Mouse (Mus musculus) monocyte, adult 5-6 weeks (primary cell): ENCODE measurements at regions not wholly inside any gene's neighbourhood (a gene's known extent, or its start where the extent isn't known, plus 50 kb on each side); places are given as distances from the start of the nearest gene placed in this dataset.

Experiments used
- ATAC-seq: fragments of 153-309, 156-312 bp; replicated peaks from 2 replicates; pipeline ENCODE4 v1.8.0; 2017; ENCODE audit warnings: mild to moderate bottlenecking; ENCODE audit not compliant: low TSS enrichment, insufficient number of reproducible peaks, severe bottlenecking, poor library complexity, low FRiP score

DNA sequence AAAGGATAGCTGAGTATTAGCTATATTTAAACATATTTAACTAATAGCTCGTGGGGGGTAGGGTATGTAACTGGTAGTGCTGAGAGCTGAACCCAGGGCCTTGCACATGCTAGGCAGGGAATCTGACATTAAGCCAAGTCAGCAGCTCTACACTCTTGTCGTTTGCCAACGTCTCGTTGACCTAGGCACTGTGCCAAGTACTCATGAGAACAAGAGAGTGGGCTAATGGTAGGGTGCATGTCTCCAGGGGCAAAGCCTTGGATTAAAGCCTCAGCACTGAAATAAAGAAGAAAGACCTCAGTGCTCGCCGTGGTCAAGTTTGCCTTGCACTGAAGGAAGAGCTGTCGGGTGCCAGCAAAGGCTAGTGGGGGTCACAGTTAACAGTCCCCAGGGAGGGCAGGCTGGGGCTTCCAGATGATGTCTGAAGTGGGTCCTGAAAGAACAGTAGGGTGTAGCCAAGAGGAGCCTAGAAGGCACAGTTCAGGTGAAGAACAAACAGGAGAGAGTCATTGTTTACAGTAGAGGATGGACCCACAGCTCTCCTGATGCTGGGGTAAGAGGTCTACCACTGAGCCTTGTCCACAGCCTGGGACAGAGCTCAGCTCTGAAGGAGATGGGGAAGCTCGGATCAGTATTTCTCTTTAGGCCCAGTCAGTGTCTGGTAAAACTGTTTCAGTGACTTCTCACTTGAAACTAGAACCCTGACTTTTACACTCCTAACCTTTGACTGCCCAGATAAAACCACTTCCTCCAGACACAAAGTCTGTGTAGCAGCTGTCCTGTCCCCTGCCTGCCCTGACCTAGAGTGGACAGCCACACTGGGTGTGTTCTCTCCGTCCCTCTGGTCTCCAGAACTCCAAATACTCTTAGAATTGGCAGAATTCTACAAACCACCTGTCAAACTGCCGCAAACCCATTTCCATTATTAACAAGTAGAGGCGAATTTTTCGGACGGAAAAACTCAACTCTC lies 121.7 kb upstream of the Jarid2 start:
- 0 out of 2 replicates have a peak, but pooled peaks have one; percentile 33 for ATAC-seq

DNA sequence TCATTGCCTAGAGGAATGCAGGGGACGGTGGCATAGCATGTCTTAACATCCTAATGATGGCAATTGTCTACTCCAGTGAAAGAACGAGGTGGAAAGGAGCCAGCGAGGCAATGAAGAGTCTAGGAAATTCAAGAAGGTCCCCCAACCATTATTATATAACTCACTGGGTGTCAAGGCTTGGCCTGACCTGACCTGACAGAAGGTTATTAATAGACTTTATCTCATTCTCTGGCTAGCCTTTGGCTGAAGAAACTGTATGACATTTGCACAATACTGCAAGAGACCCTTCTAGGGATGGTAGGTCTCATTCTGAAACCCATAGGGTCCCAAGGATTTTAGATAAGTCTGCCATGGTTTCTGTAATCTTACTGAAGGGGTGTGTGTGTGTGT lies 121.0 kb upstream of the Jarid2 start:
- ATAC-seq, result no peak

DNA sequence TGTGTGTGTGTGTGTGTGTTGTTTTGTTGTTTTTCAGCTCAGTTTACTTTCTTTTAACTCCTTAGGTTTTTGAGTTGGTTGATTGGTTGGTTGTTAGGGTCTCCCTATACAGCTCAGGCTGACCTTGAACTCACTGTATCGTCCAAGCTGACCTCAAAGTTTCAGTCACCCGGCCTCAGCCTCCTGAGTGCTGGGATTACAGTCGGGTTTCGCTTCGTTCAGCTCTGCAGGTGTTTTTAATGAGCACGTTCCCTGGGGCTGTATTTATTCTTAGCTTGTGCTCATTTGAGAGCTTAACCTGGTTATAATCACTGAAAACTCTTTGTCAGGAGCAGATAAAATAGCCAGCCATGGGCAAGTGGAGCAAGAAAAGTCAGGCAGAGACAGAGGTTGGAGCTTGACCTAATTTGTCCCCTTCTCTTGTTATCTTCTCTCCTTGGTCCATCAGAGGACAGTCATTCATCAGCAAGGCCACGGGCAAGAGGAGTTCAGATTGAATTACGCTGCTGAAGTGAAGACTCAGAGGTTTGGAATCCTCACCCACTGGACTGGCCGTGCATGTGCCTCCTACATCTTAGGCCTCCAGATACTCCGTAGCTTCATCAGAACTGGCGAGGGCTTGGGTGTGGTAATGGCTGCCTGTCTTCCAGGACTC lies 120.5 kb upstream of the Jarid2 start:
- ATAC-seq, result no peak

DNA sequence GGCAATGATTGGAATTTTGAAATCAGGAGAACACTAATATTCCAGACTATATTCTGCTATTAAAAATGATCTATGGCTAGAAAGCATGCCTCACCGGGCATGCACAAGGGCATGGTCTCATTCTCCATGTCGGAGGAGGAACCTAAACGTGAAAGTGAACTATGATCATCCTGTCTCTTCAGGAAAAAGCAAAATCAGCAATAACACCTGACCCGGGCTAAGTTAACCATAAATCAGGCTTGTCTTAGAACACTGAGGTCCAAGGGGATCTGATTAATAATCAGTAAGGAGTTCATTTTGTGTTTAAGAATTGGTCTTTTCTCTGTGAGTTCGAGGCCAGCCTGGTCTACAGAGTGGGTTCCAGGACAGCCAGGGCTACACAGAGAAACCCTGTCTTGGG lies 119.7 kb upstream of the Jarid2 start:
- no peak for ATAC-seq

DNA sequence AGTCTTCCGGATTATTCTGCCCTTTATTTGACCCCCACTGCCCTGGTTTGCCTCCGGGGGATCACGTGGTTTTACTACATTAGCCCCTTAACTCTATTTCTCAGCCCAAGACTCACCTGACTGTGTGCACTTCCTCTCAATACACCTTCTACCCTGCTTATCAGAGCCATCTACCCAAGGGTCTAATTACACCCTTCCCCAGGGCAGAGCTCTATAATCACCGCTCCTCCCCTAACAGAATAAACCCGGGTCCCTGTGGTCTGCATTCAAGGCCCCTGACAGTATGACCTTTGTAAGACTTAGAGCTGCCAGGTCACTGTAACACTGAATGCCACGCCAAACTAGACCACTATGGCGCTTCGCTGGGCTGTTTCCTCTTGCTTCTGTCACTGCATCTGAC lies 113.6 kb upstream of the Jarid2 start:
- no peak for ATAC-seq

DNA sequence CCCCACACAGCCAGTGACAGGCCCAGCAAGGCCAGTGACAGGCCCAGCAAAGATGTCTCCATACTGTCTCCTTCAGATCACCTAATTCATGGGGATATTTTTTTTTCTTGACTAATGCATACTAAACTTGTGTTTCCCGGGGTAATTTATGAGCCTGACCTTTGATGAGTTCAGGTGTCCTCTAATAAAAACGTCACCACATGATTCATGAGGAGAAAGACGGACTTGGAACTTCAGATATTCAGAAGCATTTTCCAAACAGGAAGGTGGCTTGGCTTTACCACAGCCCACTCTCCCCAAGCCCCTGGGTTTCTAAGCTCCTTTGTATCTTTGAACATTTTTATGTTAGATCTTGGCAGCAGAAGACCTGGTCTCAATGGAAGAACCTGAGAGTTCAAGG lies 110.9 kb upstream of the Jarid2 start:
- no peak for ATAC-seq

DNA sequence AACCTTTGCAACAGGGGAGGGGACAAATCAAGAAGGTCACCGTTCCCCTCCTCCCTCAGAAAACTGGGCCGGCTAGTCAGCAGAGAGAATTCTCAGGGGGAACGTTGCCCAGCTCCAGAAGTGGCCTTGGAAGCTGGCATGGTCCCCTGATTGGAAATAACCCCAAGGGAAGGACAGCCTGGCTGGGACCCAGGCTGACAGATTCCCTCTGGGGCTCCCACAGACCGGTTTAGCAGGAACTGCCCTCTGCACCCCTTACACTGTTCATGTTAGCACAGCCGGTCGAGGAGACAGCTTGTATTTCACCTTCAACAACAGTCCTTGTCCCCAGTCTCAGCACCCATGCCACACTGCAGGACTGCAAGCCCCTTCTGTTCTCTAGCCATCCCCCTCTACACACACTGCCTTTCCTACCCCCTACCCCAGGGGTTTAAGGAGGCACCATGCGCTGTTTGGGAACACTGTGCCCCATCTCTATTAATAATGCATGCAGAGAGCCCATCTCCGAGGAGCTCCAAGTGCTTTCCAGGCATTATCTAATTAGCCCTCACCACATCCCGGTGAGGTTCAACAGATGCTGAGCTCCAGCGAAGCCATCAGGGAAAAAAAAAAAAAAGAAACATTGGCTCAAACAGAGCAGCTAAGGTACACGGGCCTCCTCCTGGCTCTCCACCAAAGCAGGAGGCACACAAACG lies 106.5 kb upstream of the Jarid2 start:
- no peak for ATAC-seq

DNA sequence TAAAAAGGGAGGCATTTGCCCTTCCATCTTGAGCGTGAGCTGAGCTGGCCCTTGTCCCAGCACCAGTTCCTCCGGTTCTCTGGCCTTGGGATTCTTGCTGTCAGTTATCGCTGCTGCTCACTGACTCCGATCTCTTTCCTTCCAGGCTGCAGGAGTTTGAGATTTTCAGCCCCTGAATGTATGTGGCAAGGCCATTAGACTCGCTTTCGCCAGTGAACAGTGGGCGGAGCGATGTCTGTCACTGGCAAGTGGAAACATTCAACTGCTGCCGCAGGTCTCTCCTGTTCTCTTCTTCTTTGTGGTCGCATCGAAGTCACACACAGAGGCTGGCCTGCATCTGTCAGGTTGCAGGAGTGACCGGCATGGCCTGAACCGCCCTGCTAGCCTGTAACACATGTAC lies 104.6 kb upstream of the Jarid2 start:
- ATAC-seq, result no peak

DNA sequence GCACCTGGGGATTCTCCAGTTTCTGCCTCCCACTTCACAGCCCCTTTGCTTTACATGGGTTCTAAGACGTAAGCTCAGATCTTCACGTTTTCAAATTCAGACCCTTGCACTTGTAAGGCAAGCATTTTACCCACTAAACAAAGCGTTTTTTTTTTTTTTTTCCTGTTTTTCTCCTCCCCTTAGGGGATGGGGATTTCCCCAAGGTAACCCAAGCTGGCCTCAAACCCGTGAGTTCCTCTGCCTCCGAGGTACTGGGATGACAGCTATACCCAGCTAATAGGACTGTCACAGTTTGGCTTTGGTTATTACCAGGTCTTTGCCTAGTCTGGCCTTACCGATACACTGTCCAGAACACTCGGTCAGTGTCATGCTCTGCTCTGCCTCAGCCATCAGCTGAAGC lies 103.5 kb upstream of the Jarid2 start:
- no peak for ATAC-seq

DNA sequence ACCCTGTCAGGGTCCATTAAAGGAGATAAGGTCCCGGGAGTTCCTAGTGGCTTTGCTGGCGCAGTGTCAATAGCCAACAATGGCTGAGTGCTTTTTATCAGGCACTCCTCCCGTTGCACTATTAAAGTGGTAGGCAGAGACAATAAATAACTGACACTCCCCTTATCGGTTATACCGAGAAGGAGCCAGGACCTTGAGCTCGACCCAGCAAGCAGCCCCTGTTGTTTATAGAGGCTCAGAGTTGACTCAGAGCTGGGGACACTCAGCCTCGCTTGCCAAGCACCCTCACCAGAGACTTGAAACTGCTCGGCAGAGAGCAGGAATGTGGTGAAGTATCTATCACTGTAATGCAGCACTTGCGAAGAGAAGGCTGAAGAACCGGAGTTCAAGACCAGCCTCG lies 102.5 kb upstream of the Jarid2 start:
- no peak for ATAC-seq

DNA sequence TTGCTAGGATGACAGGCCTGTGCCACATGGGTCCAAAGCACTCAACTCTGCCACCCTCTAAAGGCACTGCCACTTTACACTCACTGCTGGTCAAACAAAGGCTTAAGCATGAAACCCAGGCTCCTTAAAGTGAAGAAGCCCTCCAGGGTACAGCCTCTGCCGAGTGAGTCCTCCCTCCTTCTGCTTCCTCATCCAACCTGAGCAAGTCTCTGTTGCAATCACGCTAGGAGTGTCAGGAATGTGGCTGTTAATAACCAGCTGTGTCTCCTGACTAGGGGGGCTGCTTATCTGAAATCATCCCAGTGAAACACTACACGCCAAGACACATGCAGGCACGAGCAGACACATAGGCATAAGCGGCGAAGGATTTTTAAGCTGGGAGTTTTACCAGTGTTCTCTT lies 99.2 kb upstream of the Jarid2 start:
- ATAC-seq, result no peak

DNA sequence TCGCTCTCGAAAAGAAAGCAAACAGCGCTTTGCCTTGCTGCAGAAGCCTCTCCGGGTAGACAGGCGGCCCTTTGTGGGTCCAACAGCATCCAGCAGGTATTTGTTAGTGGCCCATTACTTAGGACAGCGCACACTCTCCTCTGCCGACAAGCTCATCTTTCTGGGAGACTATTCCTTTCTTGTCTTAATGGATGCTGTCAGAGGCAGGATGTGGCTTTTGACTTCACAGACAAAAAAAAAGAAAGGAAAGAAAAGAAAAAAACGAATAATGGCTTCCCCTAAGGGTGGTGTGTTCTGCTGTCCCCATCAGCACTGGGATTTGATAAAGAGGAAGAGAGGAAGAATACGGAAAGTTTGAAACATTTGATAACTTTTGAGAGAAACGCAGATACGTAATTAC lies 94.7 kb upstream of the Jarid2 start:
- ATAC-seq, result no peak

DNA sequence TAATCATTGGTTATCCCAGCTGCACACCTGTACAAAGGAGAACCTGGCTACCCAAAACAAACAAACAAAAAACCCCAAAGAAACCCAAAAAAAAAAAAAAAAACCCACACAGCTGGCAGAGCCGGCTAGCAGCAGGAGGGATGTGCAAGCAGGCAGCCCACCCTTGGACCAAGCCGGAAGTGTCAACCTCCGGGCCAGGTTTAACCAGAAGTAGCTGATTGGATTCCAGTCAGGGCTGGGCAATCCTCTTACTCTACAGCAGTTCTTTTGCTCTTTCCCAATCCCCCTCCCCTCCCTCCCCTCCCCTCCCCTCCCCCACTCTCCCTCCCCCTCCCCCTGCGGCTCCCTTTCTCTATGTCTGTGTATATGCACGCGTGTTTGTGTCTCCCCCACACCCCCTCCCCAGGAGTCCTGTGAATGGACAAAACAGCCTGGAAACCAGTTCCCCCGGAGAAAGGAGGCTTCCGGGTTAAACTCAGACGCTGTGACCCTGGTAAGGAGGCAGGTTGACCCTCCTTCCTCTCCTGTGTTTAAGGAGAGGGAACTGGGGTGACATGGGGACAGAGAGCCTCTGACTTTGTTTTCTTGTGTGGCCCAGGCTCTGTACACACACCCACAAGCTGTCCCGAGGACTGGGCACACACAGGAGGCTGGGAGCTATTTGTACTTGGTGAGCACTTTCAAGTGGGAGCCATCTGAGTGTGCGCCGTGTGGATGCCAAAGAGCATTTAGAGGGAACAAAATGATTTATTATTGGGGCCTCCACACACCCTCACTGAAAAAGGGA lies 93.9 kb upstream of the Jarid2 start:
- ATAC-seq, result no peak

DNA sequence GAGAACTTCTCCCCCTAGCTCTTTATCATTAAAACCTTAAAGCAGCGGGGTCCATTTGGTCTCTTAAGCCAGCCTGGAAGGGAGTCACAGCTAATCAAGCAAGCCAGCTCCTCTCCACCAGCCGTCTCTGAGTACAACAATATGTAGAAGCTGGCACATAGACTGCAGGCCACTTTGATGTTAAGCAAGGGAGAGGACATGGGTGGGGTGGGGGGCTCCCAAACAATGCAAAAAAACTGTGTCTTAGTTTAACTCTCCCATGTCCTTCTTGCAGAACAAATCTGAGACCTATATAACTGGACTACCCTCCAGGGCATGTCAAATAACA lies 93.3 kb upstream of the Jarid2 start:
- no peak for ATAC-seq

DNA sequence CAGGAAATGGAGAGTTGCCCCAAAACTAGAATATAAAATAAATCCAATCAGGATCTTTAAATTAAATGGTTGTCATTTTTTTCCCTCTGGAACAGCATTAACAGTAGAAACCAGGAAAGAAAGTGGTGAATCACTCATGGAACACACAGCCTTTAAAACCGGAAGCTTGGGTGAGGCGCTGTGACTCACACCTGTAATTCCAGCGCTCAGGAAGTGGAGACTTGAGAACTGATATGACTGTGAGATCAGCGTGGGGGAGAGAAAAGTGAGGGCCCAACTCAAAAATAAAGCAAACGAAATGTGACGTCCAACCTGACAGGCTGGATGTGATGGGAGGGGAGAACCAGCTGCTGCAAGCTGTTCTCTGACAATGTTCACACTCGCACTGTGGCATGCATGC lies 86.9 kb upstream of the Jarid2 start:
- ATAC-seq, result no peak

DNA sequence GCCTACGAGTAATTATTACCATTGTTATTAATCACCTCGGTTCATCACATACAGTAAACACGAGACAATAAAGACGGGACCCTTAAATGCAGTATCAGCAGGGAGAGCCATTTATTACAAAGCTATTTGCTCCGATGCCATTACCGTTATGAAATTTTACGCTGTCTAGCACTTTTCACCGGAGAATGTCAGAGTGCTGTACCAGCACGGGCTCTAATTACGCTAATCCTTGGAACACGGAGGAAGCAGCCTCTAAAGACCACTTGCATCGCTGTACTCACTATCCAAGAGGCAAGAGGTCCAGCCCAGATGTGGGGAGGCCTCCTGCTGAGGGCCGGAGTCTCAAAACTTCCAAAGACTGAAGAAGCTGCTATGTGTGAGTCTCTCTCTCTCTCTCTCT lies 79.2 kb upstream of the Jarid2 start:
- no peak for ATAC-seq

DNA sequence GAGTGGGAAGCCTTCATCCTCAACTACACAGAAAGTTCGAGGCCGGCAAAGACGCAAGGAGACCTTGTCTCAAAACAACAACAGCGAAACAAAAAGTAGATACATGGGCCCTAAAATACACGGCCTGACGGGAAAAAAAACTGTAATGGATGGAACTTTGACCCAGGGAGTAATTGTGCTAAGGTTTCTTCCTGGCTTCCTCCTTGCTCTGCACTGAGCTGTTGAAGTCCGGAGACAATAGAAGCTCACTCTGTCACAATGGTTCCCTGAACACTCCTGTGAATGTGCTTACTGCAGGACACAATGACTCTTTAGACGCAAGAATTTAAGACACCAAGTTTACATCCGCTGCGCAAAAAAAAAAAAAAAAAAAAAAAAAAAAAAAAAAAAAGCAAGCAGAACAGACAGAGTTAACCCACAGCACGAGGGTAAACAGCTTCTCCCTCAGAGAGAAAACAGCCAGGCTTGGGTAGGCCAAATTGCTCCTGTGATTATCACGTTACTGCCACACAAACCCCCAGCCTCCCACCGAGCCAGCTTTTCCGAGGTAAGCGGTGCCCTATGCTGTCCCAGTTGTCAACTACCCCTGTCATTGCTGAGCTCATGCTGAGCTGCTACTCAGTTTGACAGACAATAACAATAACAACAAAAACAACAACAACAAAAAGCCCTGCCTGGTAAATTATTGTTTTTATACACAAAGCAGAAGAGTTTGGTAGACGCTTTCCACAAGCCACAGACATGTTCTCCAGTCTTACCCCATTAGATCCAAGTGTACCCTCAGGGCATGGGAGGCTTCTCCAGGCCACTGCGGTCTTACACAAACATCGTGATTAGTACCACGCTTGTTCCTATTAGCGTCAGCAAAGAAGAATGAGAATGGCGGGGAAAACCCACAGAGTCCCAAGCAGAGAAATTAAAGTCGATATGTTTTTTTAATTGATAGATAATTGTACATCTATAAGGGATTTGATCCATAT lies 77.7 kb upstream of the Jarid2 start:
- ATAC-seq, result no peak

DNA sequence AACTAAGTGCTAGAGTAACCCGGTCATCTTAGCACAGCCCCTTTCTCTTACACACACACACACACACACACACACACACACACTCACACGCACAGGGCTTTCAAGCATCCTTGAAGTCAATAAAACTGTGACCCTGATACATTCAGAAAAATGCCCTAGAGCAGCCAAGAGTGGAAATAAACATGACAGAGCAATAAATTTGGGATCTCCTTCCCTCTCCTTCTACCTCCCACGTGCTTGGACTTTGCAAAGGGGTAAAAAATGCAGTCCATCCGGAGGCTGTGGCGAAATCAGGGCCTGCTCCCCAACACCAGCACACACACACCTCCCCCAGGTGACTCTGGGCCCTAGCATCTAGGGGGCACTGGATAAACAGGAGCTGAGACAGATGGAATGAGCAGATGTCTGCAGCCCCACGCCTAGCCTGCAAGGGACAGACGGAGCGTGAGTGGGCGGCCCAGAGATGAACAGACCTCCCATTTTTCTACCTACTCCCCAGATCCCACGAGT lies 71.3 kb upstream of the Jarid2 start:
- no peak for ATAC-seq
